In genomic region chr4:135954241-135954640, GRCm38 (mm10) we compare ENCODE assay signal across 10 mouse cellular contexts. TPM values are rescaled to one million over a fixed set of nuclear protein-coding genes. Genes with fewer than 3 reads are reported as not detected.
DNase-seq lines count a peak whose midpoint lies in the region; ATAC-seq and TF ChIP-seq lines count a peak whose summit lies in the region.
"Had no signal": no experiment of that assay in that cellular context is flagged by ENCODE, and none has a peak within 500 bp of the region (broad histone marks: within the 10 kb centered on the region; RNA-seq: fewer than 3 reads in every experiment).

No protein-coding gene starts in this region.

- no peak for TF ChIP-seq POLR2A in liver, adult 2 months (IDR thresholded peaks at IDR 0.05; ENCODE audit: extremely low read depth, insufficient read depth, low read length)

- H3K79me2 ChIP-seq in liver, adult 2 months (ENCODE audit: control insufficient read depth, insufficient read depth, low read length) = no peaks in the 10 kb centered on the region; the same call in 1 of the 2 replicates

- H3K27ac ChIP-seq in left cerebral cortex, adult 2 months = no peak overlapping the region
- no peak overlapping the region for H3K27ac ChIP-seq in embryonic facial prominence, embryonic 10.5 days (replicated peaks)
- no peak overlapping the region for H3K27ac ChIP-seq in liver, adult 2 months (replicated peaks; ENCODE audit: insufficient read depth, low read depth, low read length)
- no peak overlapping the region for H3K27ac ChIP-seq in midbrain, postnatal 0 days (ENCODE audit: low read depth, low read length)
- H3K27ac ChIP-seq: embryonic facial prominence, embryonic 15.5 days; macrophage had no signal

- H3K36me3 ChIP-seq in embryonic facial prominence, embryonic 10.5 days (replicated peaks) = peaks cover 64% of the 10 kb centered on the region
- peaks cover 4% of the 10 kb centered on the region; the same call in 1 of the 2 replicates for H3K36me3 ChIP-seq in liver, adult 2 months (ENCODE audit: control insufficient read depth, insufficient read depth, low read length)
- H3K36me3 ChIP-seq in midbrain, postnatal 0 days (ENCODE audit: insufficient read depth, low read length) = peaks cover 33% of the 10 kb centered on the region

- no peak overlapping the region for H3K4me3 ChIP-seq in left cerebral cortex, adult 2 months
- H3K4me3 ChIP-seq in embryonic facial prominence, embryonic 10.5 days = no peak overlapping the region
- no peak overlapping the region for H3K4me3 ChIP-seq in liver, adult 2 months (ENCODE audit: insufficient read depth, low read depth, low read length)
- H3K4me3 ChIP-seq in midbrain, postnatal 0 days (ENCODE audit: low read depth, low read length) = no peak overlapping the region
- H3K4me3 ChIP-seq: embryonic facial prominence, embryonic 15.5 days had no signal

- TF ChIP-seq CTCF in left cerebral cortex, adult 2 months (IDR thresholded peaks at IDR 0.05) = peak; percentile 87
- peak; percentile 84 for TF ChIP-seq CTCF in liver, adult 2 months (IDR thresholded peaks at IDR 0.05; ENCODE audit: low read depth, low read length)
- peak; percentile 98 for TF ChIP-seq CTCF in midbrain, postnatal 0 days (IDR thresholded peaks at IDR 0.05)

- no peaks in the 10 kb centered on the region for H3K4me1 ChIP-seq in embryonic facial prominence, embryonic 10.5 days
- H3K4me1 ChIP-seq in liver, adult 2 months (ENCODE audit: control insufficient read depth, insufficient read depth, low read length) = peaks cover 41% of the 10 kb centered on the region
- no peaks in the 10 kb centered on the region for H3K4me1 ChIP-seq in midbrain, postnatal 0 days (ENCODE audit: insufficient read depth, low read length)
- H3K4me1 ChIP-seq: embryonic facial prominence, embryonic 15.5 days had no signal

- intact Hi-C loops in left cerebral cortex, adult 2 months (cut with DNase I) = no loop called here
- intact Hi-C loops in heart, postnatal 36 days (cut with DNase I) = no loop called here

- H3K9me3 ChIP-seq in embryonic facial prominence, embryonic 10.5 days = peaks cover 6% of the 10 kb centered on the region; the same call in 1 of the 2 replicates
- no peaks in the 10 kb centered on the region for H3K9me3 ChIP-seq in midbrain, postnatal 0 days (ENCODE audit: low read length)

- 14% methylated on average over 2 of the region's 2 CpGs for WGBS in embryonic facial prominence, embryonic 10.5 days
- 9% methylated on average over 2 of the region's 2 CpGs for WGBS in liver, adult 2 months
- 2% methylated on average over 2 of the region's 2 CpGs for WGBS in midbrain, postnatal 0 days

- no peaks in the 10 kb centered on the region for H3K27me3 ChIP-seq in embryonic facial prominence, embryonic 10.5 days (replicated peaks; ENCODE audit: low read depth, poor library complexity, severe bottlenecking)
- no peaks in the 10 kb centered on the region for H3K27me3 ChIP-seq in liver, adult 2 months (ENCODE audit: control insufficient read depth, insufficient read depth, low read length)
- no peaks in the 10 kb centered on the region for H3K27me3 ChIP-seq in midbrain, postnatal 0 days (ENCODE audit: insufficient read depth, low read length)
- H3K27me3 ChIP-seq: embryonic facial prominence, embryonic 15.5 days had no signal

- H3K9ac ChIP-seq in liver, adult 2 months (ENCODE audit: low read depth, low read length) = no peak overlapping the region
- no peak overlapping the region for H3K9ac ChIP-seq in midbrain, postnatal 0 days (replicated peaks; ENCODE audit: low read length, poor library complexity, severe bottlenecking)
- H3K9ac ChIP-seq: embryonic facial prominence, embryonic 15.5 days had no signal

- peak; percentile 61 to 79 for DNase-seq in left cerebral cortex, adult 2 months (ENCODE audit: extremely low spot score in 1 of 2, low spot score in 2 of 2)
- no peak for DNase-seq in left cerebral cortex, adult 8-10 months (ENCODE audit: low spot score in 2 of 2)
- DNase-seq in adrenal gland, postnatal 10 days = peak; percentile 85
- DNase-seq in embryonic facial prominence, embryonic 10.5 days (ENCODE audit: low spot score) = peak; percentile 76
- DNase-seq in heart, postnatal 36 days = peak; percentile 79 to 86
- DNase-seq in liver, adult 2 months (ENCODE audit: extremely low read depth, low read depth, low spot score) = peak; percentile 66
- peak; percentile 77 for DNase-seq in midbrain, postnatal 0 days (ENCODE audit: low spot score)
- peak; percentile 81 for DNase-seq in thymus, postnatal 0 days (ENCODE audit: low spot score)

- H3K4me2 ChIP-seq in midbrain, postnatal 0 days (ENCODE audit: low read depth, low read length, poor library complexity, severe bottlenecking) = no peak overlapping the region
- H3K4me2 ChIP-seq: embryonic facial prominence, embryonic 15.5 days had no signal

- ATAC-seq in midbrain, postnatal 0 days (ENCODE audit: low FRiP score) = peak; percentile 50; the same call in 1 of the 2 replicates

RNA-seq across cellular contexts. Expression of gene Hmgcl, which starts 8.0 kb away (rescaled TPM):
- 10 to 100 TPM; 33.4 to 34.1 TPM for total RNA-seq in left cerebral cortex, adult 2 months (2021)
- total RNA-seq in left cerebral cortex, adult 8-10 months (2022) = 10 to 100 TPM; 35.7 to 39.3 (median 37.6) TPM
- total RNA-seq in adrenal gland, postnatal 10 days (2021) = 100 to 1,000 TPM in 1 of 2 experiments, 10 to 100 TPM in 1; 84.4 to 108 TPM
- polyA plus RNA-seq in embryonic facial prominence, embryonic 10.5 days (2016; fragmentation: Nextera tagmentation; extraction: Ambion mirVana) = 64.3 and 68.6 TPM in 2 replicates
- 10 to 100 TPM; 72.7 to 86.8 TPM for total RNA-seq in heart, postnatal 36 days (2021)
- total RNA-seq in liver, adult 2 months (2014; rRNA removed) = 179 and 187 TPM in 2 replicates
- 266 and 291 TPM in 2 replicates for polyA plus RNA-seq in liver, adult 2 months (2012; rRNA removed)
- 26.9 and 33.0 TPM in 2 replicates for total RNA-seq in midbrain, postnatal 0 days (2014; rRNA removed)
- 54.1 and 58.9 TPM in 2 replicates for polyA plus RNA-seq in midbrain, postnatal 0 days (2015; fragmentation: Nextera tagmentation; extraction: Ambion mirVana)
- polyA plus RNA-seq in thymus, postnatal 0 days (2015; fragmentation: Nextera tagmentation; extraction: Ambion mirVana) = 70.1 and 72.8 TPM in 2 replicates

RNA-seq across cellular contexts. Expression of gene Gale, which starts 9.3 kb away (rescaled TPM):
- 10 to 100 TPM; 22.0 to 22.9 TPM for total RNA-seq in left cerebral cortex, adult 2 months (2021)
- 10 to 100 TPM; 21.7 to 26.5 (median 23.4) TPM for total RNA-seq in left cerebral cortex, adult 8-10 months (2022)
- 10 to 100 TPM; 22.0 to 23.1 TPM for total RNA-seq in adrenal gland, postnatal 10 days (2021)
- polyA plus RNA-seq in embryonic facial prominence, embryonic 10.5 days (2016; fragmentation: Nextera tagmentation; extraction: Ambion mirVana) = 39.7 and 40.2 TPM in 2 replicates
- total RNA-seq in heart, postnatal 36 days (2021) = 1 to 10 TPM in 1 of 2 experiments, under 1 TPM in 1; 0.94 to 1.9 TPM
- 34.2 and 38.5 TPM in 2 replicates for total RNA-seq in liver, adult 2 months (2014; rRNA removed)
- 32.0 and 33.6 TPM in 2 replicates for polyA plus RNA-seq in liver, adult 2 months (2012; rRNA removed)
- 33.5 and 47.5 TPM in 2 replicates for total RNA-seq in midbrain, postnatal 0 days (2014; rRNA removed)
- polyA plus RNA-seq in midbrain, postnatal 0 days (2015; fragmentation: Nextera tagmentation; extraction: Ambion mirVana) = 36.7 and 41.6 TPM in 2 replicates
- polyA plus RNA-seq in thymus, postnatal 0 days (2015; fragmentation: Nextera tagmentation; extraction: Ambion mirVana) = 41.8 and 43.9 TPM in 2 replicates

RNA-seq across cellular contexts. Expression of gene Lypla2, which starts 18.2 kb away (rescaled TPM):
- 10 to 100 TPM; 92.9 to 96.7 TPM for total RNA-seq in left cerebral cortex, adult 2 months (2021)
- 10 to 100 TPM; 77.5 to 92.7 (median 82.3) TPM for total RNA-seq in left cerebral cortex, adult 8-10 months (2022)
- 10 to 100 TPM; 57.1 to 57.9 TPM for total RNA-seq in adrenal gland, postnatal 10 days (2021)
- 207 and 217 TPM in 2 replicates for polyA plus RNA-seq in embryonic facial prominence, embryonic 10.5 days (2016; fragmentation: Nextera tagmentation; extraction: Ambion mirVana)
- total RNA-seq in heart, postnatal 36 days (2021) = 10 to 100 TPM; 33.3 to 34.7 TPM
- 21.8 and 25.9 TPM in 2 replicates for total RNA-seq in liver, adult 2 months (2014; rRNA removed)
- polyA plus RNA-seq in liver, adult 2 months (2012; rRNA removed) = 113 and 116 TPM in 2 replicates
- 157 and 182 TPM in 2 replicates for total RNA-seq in midbrain, postnatal 0 days (2014; rRNA removed)
- polyA plus RNA-seq in midbrain, postnatal 0 days (2015; fragmentation: Nextera tagmentation; extraction: Ambion mirVana) = 212 and 227 TPM in 2 replicates
- polyA plus RNA-seq in thymus, postnatal 0 days (2015; fragmentation: Nextera tagmentation; extraction: Ambion mirVana) = 145 and 149 TPM in 2 replicates

RNA-seq across cellular contexts. Expression of gene Pithd1, which starts 32.8 kb away (rescaled TPM):
- 10 to 100 TPM; 75.9 to 95.0 TPM for total RNA-seq in left cerebral cortex, adult 2 months (2021)
- 10 to 100 TPM; 82.0 to 99.8 (median 91.3) TPM for total RNA-seq in left cerebral cortex, adult 8-10 months (2022)
- total RNA-seq in adrenal gland, postnatal 10 days (2021) = 10 to 100 TPM; 27.0 to 33.5 TPM
- polyA plus RNA-seq in embryonic facial prominence, embryonic 10.5 days (2016; fragmentation: Nextera tagmentation; extraction: Ambion mirVana) = 66.2 and 72.8 TPM in 2 replicates
- 10 to 100 TPM; 19.8 to 22.2 TPM for total RNA-seq in heart, postnatal 36 days (2021)
- 20.3 and 21.0 TPM in 2 replicates for total RNA-seq in liver, adult 2 months (2014; rRNA removed)
- polyA plus RNA-seq in liver, adult 2 months (2012; rRNA removed) = 28.8 and 41.0 TPM in 2 replicates
- total RNA-seq in midbrain, postnatal 0 days (2014; rRNA removed) = 61.6 and 67.9 TPM in 2 replicates
- polyA plus RNA-seq in midbrain, postnatal 0 days (2015; fragmentation: Nextera tagmentation; extraction: Ambion mirVana) = 90.5 and 101 TPM in 2 replicates
- polyA plus RNA-seq in thymus, postnatal 0 days (2015; fragmentation: Nextera tagmentation; extraction: Ambion mirVana) = 174 and 180 TPM in 2 replicates

RNA-seq across cellular contexts. Expression of gene Fuca1, which starts 33.7 kb away (rescaled TPM):
- 10 to 100 TPM; 34.9 to 37.9 TPM for total RNA-seq in left cerebral cortex, adult 2 months (2021)
- 10 to 100 TPM; 33.5 to 54.6 (median 51.0) TPM for total RNA-seq in left cerebral cortex, adult 8-10 months (2022)
- 100 to 1,000 TPM in 1 of 2 experiments, 10 to 100 TPM in 1; 96.9 to 109 TPM for total RNA-seq in adrenal gland, postnatal 10 days (2021)
- 45.4 and 46.8 TPM in 2 replicates for polyA plus RNA-seq in embryonic facial prominence, embryonic 10.5 days (2016; fragmentation: Nextera tagmentation; extraction: Ambion mirVana)
- 10 to 100 TPM; 31.0 to 31.4 TPM for total RNA-seq in heart, postnatal 36 days (2021)
- 45.7 and 46.4 TPM in 2 replicates for total RNA-seq in liver, adult 2 months (2014; rRNA removed)
- 54.9 and 58.7 TPM in 2 replicates for polyA plus RNA-seq in liver, adult 2 months (2012; rRNA removed)
- 37.8 and 38.8 TPM in 2 replicates for total RNA-seq in midbrain, postnatal 0 days (2014; rRNA removed)
- 92.7 and 93.7 TPM in 2 replicates for polyA plus RNA-seq in midbrain, postnatal 0 days (2015; fragmentation: Nextera tagmentation; extraction: Ambion mirVana)
- 56.0 and 63.5 TPM in 2 replicates for polyA plus RNA-seq in thymus, postnatal 0 days (2015; fragmentation: Nextera tagmentation; extraction: Ambion mirVana)

Comparison
In these comparisons a context has a peak if more than half of its experiments do, and no peak if none do; other contexts are left out.
1. DNase-seq: peak in left cerebral cortex, adult 2 months (2 of 2), adrenal gland, postnatal 10 days (single experiment), embryonic facial prominence, embryonic 10.5 days (single experiment), heart, postnatal 36 days (2 of 2), liver, adult 2 months (single experiment), midbrain, postnatal 0 days (single experiment) and thymus, postnatal 0 days (single experiment); none in left cerebral cortex, adult 8-10 months (0 of 2).
2. RNA of gene Gale, which starts 9.3 kb away (total RNA-seq): 34.2 to 38.5 TPM in liver, adult 2 months, 33.5 to 47.5 TPM in midbrain, postnatal 0 days, 21.7 to 26.5 TPM in left cerebral cortex, adult 8-10 months, 22.0 to 23.1 TPM in adrenal gland, postnatal 10 days and 22.0 to 22.9 TPM in left cerebral cortex, adult 2 months; 0.94 to 1.9 TPM in heart, postnatal 36 days; every median in the first group is over 4 times any median in the second.
3. Peak in every context shown above with its lines, with median percentiles within 50 percentile points of each other: CTCF ChIP-seq.